Mouse (Mus musculus): ENCODE measurements around the gene Gm364.

Gene Gm364

DNA sequence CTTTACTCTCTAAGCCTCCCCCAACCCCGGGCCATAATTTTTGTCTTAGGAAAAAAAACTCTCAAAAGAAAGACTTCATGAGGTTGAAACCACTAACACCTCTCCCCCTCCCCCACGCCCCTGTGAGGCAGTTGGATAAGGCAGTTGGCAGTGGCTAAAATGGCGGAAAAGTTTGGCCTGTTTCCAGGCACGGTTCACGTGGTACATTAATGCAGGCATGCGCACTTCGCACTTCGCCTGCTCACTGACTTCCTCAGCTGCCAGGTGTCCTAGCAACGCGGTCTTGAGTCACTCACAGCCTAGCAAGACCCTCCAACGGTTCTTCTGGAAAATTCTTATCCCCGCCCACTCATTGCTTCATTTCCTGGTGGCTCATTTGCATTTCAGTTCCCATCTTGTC is at the start of gene Gm364:
Gm364 (plus strand) TSS at position 386 of the 400 bp plus-strand sequence.
- DNase-seq, result no peak

DNA sequence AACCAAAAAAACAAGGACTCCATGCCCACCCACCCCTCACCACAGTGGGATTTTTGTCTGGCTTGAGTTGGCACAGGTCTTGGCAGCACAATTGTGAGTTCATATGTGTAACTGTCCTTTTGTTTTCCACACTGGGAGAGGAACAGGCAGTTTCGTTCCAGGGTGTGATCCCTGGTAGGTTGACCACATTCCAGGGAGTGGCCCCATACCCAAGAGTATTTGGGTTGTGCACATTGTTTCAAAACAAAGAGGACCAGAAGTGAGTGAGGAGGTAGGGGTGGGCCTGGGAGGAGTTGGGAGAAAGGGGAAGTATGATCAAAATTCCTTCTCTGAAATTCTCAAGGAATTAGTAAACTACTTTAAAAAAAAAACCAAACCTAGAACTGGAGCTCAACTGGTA is 49.6 kb upstream of the Gm364 start:
- DNase-seq, result no peak

GRCm38 (mm10) chrX:57364891-57365569 is 43.9 kb upstream of the Gm364 start:
- DNase-seq, result no peak

- no peak for DNase-seq
Observed at GRCm38 (mm10) chrX:57372965-57373364, 36.0 kb upstream of the Gm364 start.

- DNase-seq, result no peak
Observed at GRCm38 (mm10) chrX:57373543-57373942, 35.4 kb upstream of the Gm364 start.

GRCm38 (mm10) chrX:57374029-57374428 is 34.9 kb upstream of the Gm364 start:
- DNase-seq, result no peak

- DNase-seq, result no peak
Observed at GRCm38 (mm10) chrX:57377096-57377495, 31.9 kb upstream of the Gm364 start.

DNA sequence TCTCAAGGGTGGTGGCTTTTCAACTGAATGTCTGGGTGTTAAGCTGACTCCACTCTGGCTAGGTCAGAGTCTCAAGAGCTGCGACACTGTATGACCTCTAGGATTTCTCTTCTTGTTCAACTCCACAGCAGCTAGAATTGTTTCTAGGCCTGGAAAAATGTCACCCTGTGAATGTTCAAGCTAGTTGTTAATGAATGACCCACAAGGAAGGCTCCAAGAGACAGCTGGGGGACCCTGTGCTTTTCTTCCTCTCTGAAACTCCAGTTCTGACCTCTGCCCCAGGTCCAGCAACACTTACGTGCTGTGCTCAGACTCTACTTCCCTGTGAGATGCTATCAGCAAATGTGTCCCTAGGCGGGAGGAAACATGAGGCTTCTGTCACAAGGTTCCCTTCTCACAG is 30.4 kb upstream of the Gm364 start:
- no peak for DNase-seq

GRCm38 (mm10) chrX:57380915-57381314 is 28.0 kb upstream of the Gm364 start:
- DNase-seq, result no peak

DNA sequence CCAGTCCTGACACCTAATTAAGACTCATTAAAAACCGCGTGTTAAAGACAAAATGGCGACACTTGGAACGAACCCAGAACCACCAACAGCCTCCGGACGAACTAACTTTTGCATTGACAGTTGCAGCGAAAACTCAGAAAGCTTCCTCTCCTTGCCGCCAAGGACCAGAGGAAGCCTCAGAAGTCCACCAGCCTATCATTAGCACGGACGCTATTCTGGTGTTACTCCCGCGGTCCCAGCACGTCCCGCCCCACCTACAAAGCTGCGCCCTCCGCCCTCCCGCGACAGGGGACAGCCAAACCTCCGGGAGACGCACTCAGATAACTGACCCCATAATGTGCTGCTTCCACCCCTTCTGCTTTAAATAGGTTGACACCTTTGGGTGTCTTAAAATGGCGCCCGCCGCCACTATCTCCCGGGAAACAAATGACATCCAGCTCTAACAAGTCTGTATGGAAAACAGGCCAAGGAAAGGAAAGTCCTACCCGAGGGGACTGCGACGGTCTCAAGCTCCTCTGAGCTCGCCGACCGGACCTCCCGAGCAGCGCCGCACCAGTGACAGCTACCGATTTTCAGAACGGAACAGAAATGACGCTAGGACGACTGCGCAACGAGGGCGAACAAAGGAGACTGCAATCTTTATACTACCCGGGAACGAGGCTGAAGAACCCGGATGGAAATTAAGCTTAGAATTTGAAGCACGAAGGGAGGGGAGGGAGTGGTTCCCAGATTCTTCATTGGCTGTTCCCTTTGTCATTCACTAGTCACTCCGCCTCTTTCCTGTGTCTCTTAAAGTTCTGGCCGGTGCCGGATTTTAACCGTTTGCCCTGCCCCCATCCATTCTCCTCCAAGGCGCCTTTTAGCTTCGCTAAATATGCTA is 16.3 kb upstream of the Gm364 start, which contains the start of gene Rbmx:
Rbmx (minus strand) TSS at position 670 of the 880 bp plus-strand sequence.
- peak; percentile 74 to 80 for DNase-seq

DNA sequence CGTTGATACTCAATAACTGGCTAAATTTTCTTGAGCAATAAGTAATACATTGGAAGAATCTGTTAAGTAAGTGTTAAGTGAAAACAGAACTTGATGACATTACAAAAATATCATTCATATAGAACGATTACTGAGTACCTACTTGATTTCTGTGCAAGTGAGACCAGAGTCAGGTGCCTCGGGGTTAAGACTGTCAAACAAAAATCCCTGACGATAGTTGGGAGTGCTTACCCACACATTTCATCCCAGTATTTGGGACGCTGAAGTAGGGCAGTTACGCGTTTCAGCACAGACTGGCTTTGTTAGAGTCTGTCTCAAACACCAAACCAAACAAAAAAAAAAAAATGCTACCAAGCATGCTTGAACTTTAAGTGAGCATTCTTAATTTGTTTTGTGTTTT is 15.5 kb upstream of the Gm364 start:
- peak in 1 of 2 experiments; percentile 3 for DNase-seq

DNA sequence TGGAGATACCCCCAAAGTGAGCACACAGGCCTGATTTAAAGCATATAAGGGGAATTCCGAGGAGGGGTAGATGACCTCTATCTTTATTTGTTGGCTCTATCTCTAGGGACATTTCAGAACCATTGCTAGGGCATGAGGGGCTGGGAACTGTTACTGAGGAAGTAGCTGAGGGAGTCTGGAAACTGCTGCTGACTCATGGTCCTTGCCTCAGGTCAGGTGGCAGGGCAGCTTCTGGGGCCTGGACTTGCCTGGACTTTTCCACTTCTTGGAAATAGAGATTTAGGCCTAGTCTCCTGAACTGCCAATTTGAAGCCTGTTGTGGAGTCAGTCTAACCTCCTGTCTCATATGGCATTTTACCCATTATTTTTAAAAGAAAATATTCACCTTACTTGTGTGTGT is 7.6 kb upstream of the Gm364 start:
- no peak for DNase-seq

GRCm38 (mm10) chrX:57403651-57404050 is 5.3 kb upstream of the Gm364 start:
- DNase-seq, result no peak

DNA sequence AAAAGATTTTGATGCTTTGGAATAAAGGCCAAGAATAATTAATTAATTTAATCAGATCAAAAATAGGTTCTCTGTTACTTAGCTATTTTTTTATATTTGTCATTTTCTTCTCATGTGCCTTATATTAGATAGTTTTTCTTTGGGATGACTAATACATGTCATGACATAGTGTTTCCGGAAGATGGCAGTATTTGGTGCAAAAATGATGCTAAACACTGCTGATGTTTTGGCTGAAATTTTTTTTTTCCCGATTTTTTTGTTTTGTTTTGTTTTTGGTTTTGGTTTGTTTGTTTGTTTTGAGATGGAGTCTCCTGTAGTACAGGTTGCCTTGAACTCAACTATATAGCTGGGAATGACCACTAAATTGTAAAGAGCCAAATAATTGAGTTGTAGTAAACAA is 22.7 kb downstream of the Gm364 start:
- DNase-seq, result no peak

- no peak for DNase-seq
Observed at GRCm38 (mm10) chrX:57433897-57434296, 24.9 kb downstream of the Gm364 start.

DNA sequence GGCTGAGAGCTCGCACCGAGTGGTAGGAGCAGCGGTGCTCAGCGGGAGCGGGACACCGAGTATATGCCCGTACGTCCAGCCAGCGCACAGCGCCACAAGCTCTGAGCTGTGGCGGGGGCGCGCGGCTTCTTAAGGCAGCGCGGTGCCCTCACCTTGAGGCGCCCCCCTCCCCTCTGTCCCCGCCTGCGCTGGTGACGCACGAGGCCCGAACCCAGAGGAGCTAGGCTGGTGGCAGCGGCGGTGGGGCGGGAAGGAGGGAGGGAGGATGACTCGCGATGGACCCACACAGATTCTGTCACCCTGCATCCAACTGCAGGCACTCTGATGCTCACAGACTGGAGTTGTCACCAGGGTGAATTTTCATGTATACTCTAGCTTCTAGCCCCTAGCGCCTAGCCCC is 94.7 kb downstream of the Gm364 start, which contains the start of gene Gpr101:
Gpr101 (minus strand) TSS at position 124 of the 400 bp plus-strand sequence.
- no peak for DNase-seq

DNA sequence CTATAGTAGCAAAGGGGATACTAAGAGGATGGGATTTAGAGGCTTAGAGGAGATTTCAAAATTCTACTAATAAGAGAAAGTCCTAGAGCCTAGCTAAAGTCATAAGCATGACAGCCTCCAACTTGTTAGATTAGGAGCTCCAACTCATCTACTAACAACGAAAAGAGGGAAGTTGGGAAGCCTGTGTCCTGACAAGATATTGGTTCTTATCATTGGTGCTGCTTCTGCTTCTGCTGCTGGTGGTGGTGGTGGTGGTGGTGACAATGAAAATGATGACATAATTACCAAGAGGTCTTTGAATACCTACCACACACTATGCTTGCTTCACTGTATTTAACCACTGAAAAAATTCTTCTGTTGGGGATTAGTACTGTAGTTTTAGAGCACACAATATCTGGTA is 97.3 kb downstream of the Gm364 start:
- DNase-seq, result no peak

DNA sequence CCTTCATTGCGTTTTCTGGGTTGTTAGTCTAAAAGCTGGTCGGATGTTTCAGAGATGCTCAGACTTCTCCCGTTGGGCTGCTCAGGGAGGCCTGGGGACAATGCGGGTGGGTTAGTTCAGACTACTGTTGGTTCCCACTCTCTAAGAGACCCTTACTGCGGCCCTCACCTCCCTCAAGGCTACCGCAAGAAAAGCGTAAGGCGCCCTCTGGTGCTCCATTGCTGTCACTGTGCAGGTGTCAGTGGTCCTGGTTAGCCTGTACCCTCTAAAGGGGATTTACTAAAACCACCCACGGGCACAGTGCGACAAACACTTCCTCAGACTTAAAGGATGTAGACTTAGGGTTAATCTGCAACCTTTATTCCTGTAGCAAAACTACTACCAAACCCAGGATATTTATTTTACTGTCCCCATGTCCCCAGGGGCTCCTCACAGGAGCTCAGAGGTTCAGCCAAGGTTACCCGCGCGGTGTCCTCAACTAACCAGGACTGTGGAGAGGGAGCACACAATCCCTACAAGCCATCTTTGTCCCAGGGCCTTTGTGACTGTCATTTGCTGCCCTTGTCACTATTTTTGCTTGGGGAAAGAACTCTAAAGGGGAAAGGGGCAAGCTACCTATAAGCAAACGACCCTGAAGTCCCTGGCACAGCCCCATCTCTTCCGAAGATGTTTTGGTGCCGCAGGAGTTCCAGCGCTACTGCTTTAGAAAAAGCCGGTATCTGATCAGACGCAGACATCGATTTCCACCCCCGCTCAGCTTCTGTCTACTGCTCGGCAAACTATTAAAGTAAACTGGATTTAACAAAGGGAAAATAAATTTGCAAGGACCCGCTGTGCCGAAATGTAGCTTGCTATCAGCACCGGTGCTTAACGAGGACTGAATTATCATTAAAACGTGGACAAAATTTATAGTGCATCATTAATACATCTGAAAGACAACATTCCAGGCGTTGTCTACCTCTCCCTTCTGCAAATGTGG is 112.5 kb downstream of the Gm364 start:
- DNase-seq, result no peak

Measured in thymus, postnatal 36 days (tissue).